Mouse (Mus musculus) monocyte, adult 5-6 weeks (primary cell): Measurements from ENCODE around the gene Psmb7. TPM values are rescaled to one million over a fixed set of nuclear protein-coding genes. Genes with fewer than 3 reads are reported as not detected.

Experiments
- ATAC-seq: fragments of 153-309, 156-312 bp; replicated peaks from 2 replicates; pipeline ENCODE4 v1.8.0; 2017; ENCODE audit warnings: mild to moderate bottlenecking; ENCODE audit not compliant: low TSS enrichment, insufficient number of reproducible peaks, severe bottlenecking, poor library complexity, low FRiP score
- total RNA-seq: library from RNA; stranded (forward); fragments of 200-1000, 200-491, 200-594 nt; gene quantifications from 3 replicates; pipeline ENCODE4 v1.2.3, GENCODE M21; 2017

Psmb7 gene
- total RNA-seq, 1 experiment from 2014 or later, result 206 TPM

GRCm38 (mm10) chr2:38647661-38648060 is 3.8 kb upstream of the Psmb7 start:
- no peak for ATAC-seq

DNA sequence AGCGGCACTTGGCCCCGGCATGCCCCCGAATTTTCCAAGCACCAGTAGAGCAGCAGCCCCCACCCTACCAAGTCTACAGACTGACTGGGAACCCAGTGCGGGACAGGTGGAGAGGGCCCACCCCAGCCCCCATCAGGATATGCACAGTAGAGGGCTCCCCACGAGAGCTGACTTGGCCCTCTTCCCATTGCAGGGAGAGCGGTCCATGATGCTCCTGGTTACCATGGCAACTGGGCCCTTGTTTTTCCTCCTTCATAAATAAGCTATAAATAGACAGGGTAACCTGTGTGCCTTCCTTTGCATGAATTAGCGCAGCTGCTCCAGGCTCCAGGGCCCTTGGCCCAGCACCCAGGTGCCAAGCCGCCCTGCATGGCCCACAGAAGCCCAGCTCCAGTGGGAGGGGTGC is 3.3 kb upstream of the Psmb7 start:
- no peak for ATAC-seq

DNA sequence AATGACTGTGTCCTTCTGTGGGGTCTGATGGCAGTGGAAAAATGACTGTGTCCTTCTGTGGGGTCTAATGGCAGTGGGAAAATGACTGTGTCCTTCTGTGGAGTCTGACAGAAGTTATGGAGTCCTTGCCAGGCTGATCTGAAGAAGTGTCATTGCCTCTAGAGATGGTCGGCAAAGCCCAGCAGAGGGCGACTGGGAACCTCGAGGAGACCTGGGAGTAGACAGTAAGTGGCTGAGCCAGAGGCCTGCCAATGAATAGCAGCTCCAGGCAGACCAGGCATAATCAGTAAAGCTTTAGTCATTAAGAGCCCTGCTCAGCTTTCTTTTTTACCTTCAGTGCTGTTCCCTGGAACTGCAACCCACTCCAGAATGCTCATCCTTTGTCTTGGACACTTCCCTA is 2.0 kb upstream of the Psmb7 start:
- no peak for ATAC-seq

GRCm38 (mm10) chr2:38641761-38642160 is 2.1 kb downstream of the Psmb7 start:
- ATAC-seq, result no peak

DNA sequence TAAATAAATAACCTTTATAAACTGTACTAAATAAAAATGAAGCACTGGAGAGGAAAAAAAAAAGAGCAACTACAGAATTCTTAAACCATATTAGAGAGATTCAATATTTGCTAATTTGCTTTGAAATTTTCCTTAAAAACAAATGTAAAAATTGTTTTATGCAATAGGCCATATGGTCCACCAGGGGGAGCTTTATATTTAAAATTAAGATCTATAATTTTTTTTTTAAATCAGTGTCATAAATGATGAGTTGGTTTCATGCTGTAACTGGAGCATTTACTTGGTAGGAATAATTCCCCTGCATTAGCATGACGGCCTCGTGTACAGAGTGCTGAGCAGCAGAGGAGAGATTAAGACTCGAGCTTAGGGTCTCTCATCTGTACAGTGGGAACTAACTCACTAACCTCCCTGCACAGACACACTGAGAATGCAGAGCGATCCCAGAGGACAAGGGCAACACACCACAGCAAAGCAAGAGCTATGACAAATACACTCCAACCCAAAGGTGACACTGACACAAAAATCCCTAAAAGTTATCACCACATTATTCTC is 6.1 kb downstream of the Psmb7 start:
- no peak for ATAC-seq

DNA sequence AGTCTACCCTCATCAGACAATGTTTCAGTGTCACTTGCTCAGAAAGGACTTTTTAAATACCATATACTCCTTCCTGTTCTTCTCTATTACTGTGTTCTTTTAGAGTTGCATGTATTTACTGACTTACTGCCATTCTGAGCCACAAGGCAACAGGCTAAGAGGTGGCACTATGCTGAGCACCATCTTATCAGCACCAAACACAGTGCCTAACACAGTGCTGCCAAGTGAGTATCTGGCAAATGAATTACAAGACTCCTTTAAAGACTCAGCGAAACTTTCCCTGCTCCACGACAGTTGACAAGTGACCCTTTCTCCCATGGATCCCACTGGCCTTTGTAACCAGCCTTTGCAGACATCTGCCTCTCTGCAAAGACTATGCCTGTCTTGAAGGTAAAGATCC is 13.3 kb downstream of the Psmb7 start:
- ATAC-seq, result no peak

DNA sequence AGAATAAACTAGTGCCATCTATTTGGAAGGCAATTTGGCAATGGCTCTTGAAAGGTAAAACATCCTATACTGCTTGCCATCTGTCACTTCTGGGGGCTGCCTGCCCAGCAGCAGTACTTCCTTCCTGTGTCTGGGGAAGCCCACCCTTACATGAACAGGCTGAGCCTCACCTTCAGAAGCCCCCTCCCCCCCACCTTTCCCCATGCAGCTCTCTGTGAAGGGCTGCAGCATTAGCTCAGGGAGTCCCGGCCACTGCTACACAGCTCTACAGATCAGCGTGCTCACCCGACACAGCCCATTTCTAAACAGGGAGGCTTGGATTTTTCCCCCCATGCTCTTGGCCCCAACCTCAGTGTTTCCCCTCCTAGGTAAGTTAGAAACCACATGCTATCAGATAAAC is 14.4 kb downstream of the Psmb7 start:
- no peak for ATAC-seq

GRCm38 (mm10) chr2:38628801-38629200 is 15.1 kb downstream of the Psmb7 start:
- ATAC-seq, result no peak

DNA sequence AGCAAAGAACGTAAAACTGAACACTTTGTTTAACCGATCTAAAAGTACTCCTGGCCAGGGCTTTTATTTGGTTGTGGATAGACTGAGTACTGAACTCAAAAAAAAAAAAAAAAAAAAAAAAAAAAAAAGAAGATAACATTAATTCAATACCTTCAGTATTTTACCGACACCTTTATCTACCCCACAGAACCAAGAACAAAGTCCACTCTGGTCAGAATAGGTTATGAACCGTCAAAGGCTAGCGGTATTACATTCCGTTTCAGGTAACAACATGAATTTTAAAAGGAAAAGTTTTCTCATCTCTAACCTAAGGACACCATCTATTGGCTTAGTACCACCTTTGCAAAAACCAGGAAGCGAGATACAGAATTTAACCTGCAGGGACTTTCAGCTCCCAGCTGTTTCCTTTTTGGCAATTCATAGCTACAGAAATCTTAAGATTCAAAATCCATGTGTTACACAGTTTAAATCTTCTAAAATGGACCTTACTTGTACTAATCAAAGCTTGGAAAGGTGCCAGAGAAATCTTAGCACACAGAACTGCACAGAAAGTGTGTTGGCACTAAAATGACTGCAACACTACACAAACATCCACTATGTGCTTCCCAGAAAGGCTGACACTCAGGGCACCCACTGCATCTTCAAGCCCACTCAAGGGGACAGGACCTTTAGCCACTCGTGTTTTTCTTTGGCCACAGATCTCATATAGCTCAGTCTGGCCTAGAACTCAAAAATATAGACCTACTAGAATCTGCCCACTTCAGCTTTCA is 19.9 kb downstream of the Psmb7 start:
- no peak for ATAC-seq

DNA sequence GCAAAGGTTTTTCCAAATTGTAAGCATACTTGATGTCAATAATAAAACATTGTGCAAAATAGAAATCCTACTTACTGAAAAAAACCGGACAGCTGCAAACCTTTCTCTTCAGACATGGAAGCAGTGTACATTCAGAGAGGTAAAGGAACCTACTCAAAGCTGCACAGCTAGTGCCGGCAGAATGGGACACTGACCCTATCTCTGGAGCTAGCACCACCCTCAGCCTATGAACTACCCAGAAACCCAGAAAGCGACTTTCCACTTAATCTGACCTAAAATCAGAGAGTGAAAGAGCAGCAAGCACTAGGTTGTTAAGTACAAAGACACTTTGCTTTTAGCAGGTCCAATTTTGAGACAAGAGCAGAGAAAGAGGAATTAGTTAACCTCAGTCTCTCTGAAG is 20.5 kb downstream of the Psmb7 start:
- no peak for ATAC-seq

DNA sequence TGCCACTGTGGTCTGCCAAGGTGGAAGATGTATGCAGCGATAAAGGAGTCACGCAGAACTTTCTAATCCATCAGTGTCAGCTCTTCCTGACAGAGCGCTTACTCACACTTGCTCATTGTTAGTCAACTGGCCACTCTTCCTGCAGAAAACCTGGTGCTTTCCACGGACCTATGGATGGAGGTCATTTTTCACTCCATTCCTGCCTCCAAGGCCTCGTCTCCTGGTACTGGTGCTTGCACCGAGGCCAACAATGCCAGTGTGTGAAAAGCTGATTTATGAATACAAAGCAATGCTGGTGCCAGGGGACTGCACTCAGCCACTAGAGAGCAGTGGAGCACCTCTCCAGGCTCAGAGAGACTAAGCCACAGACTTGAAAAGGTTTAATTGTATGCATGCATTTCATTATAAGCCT is 22.3 kb downstream of the Psmb7 start:
- no peak for ATAC-seq

- no peak for ATAC-seq
Measured at GRCm38 (mm10) chr2:38621076-38621475, 22.8 kb downstream of the Psmb7 start.

- no peak for ATAC-seq
Measured at GRCm38 (mm10) chr2:38619777-38620176, 24.1 kb downstream of the Psmb7 start.

- peak; percentile 31; the same call in 1 of the 2 replicates for ATAC-seq
Measured at GRCm38 (mm10) chr2:38616956-38617872, 26.7 kb downstream of the Psmb7 start.

DNA sequence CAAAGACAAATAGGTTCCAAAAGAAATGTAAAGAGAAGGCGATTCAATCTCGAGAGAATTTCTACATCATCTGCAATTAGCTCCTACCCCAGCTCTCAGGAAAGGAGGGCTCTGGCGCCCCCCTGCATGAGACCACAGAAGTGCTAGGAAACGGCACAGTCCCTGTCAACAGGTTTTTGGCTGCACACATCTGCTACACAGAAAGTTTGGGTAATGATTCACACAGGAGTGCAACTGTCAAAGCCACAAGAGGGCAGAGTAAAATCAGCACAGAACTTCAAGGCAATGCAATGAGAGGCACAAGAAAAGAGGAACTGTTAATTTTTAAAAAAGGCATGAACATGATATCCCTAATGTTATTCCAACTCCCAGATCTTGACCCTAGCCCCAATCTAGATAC is 27.8 kb downstream of the Psmb7 start:
- ATAC-seq, result no peak

DNA sequence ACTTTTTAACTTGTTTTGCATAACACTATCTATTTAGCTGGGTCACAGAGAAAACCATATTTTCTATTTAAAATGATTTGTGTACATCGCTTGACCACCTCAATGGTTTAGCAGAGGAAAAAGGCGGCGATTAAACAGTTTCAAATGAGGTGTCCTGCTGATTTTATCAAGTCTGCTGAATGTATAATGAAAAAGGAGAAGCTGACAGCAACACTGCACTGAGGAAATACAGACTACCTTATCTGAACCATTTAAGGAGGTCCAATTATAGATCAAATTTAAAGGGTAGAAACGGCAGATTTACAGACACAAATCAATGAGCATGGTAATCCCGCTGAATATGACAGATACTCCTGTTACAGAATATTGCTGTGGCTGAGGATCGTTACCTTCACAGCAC is 29.4 kb downstream of the Psmb7 start:
- no peak for ATAC-seq

- ATAC-seq, result no peak
Measured at GRCm38 (mm10) chr2:38613576-38613975, 30.3 kb downstream of the Psmb7 start.

DNA sequence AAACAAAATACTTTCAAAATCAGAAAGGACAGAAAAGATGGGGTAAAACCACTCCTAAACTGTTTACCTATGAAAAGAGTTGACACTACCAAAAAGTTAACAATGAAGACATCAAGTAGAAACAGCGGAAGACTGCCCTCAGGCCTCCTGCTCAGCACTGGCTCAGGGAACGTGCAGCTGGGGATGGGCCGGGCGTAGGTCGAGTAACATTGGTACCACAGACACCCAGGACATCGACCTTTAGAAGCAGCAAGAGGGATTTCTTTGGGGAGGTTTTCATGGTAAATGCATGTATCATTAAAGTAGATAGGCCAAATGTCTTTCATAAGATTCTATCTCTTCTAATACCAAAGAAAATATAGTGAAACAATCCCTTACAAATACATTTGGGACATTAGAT is 31.3 kb downstream of the Psmb7 start:
- no peak for ATAC-seq

DNA sequence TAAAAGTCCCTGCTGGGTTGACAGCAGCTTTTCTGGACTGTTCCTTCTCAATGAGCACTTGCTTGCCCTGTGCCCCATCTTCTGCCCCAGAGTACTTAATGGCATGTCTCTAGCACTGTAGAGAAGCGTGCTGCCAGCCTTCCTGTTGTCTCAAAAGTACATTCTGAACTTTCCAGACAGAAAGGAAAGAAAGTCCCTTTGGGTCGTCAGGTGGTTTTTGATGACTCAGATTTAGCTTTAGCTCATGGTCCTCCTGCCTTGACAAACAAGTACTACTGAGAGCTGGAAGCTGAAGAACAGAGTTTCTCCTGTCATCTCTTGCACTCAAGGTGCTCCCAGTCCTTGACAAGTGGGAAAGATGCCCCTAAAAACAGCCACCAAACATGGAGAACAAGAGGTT is 33.7 kb downstream of the Psmb7 start:
- ATAC-seq, result no peak

GRCm38 (mm10) chr2:38609310-38609709 is 34.6 kb downstream of the Psmb7 start:
- no peak for ATAC-seq
